Mouse (Mus musculus) embryonic facial prominence, embryonic 13.5 days (tissue): Measurements from ENCODE around the gene P4ha3. TPM values are rescaled to one million over a fixed set of nuclear protein-coding genes. Genes with fewer than 3 reads are reported as not detected.

Experiments
- ATAC-seq: fragments of 200-750 bp; cut with Nextera tagmentation; 2 replicates; pipeline ENCODE4 v1.8.0; 2017; ENCODE audit warnings: low read depth; ENCODE audit not compliant: insufficient number of reproducible peaks, insufficient read depth, low FRiP score, low TSS enrichment
- H3K27ac ChIP-seq: fragments of 300-500 bp; sonication (generic); 2 replicates; pipeline ENCODE4 v1.5.1; 2015; ENCODE audit warnings: moderate library complexity, mild to moderate bottlenecking, inconsistent platforms
- H3K27me3 ChIP-seq: fragments of 300-500 bp; sonication (generic); 2 replicates; pipeline ENCODE4 v1.6.1; 2015; ENCODE audit warnings: mild to moderate bottlenecking, inconsistent platforms
- H3K36me3 ChIP-seq: fragments of 300-500 bp; sonication (generic); 2 replicates; pipeline ENCODE4 v1.6.1; 2015; ENCODE audit warnings: mild to moderate bottlenecking, inconsistent platforms
- H3K4me1 ChIP-seq: fragments of 300-500 bp; sonication (generic); 2 replicates; pipeline ENCODE4 v1.6.1; 2015; ENCODE audit warnings: inconsistent platforms
- H3K4me2 ChIP-seq: fragments of 300-500 bp; sonication (generic); 2 replicates; pipeline ENCODE4 v1.6.1; 2015; ENCODE audit warnings: moderate library complexity, mild to moderate bottlenecking, inconsistent platforms
- H3K4me3 ChIP-seq: fragments of 300-500 bp; sonication (generic); 2 replicates; pipeline ENCODE4 v1.5.1; 2015; ENCODE audit warnings: mild to moderate bottlenecking, inconsistent platforms
- H3K9ac ChIP-seq: fragments of 300-500 bp; sonication (generic); 2 replicates; pipeline ENCODE4 v1.6.1; 2015; ENCODE audit warnings: mild to moderate bottlenecking, inconsistent platforms
- H3K9me3 ChIP-seq: fragments of 300-500 bp; sonication (generic); 2 replicates; pipeline ENCODE4 v1.6.1; 2016; ENCODE audit warnings: inconsistent platforms
- WGBS: fragments of 180-500 bp; shearing (Covaris S2); methylation state at CpG from one replicate; pipeline ENCODE4 v1.1.7; 2015; ENCODE audit warnings: mixed read lengths; 5-methylcytosine and 5-hydroxymethylcytosine counted together
- polyA plus RNA-seq: library from polyadenylated mRNA; unstranded; fragments of >200 nt; fragmentation: Nextera tagmentation; extraction: Ambion mirVana; gene quantifications from 2 replicates; pipeline ENCODE4 v1.2.1, GENCODE M21; 2015

The P4ha3 gene
- polyA plus RNA-seq, 1 experiment from 2014 or later: 23.6 TPM

DNA sequence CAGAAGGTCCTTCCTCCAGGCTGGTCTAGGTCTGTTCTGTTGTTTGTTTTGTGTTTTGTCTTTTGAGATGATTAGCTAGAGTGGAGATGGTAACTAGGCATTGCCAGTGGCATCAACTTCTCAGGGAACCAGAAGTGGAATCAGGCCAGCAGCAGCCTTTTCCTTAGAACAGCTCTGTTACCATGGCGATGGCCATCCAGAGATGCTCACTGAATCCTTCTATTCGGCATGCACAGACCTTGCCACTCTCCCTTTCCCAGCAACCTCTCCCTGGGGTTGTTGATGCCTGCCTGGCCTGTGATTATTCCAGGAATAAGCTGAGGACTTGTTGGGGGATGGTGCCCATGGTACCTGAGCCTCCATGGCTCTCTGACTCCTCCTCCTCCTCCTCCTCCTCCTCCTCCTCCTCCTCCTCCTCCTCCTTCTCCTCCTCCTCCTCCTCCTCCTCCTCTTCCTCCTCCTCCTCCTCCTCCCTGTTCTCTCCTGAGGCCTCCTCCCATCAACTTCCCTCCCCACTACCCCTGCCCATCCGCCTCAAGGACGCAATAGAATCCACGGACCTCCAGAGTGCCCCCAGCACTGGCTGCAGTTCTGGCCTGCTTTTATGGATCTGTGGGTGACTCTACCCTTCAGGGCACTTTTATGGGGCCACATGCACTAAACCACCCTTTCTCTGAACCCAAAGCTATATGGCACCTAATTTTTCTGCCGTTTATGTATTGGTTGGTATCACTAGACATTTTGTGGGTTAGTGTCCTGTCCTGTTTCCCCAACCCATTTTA is 22.7 kb downstream of the P4ha3 start:
- Histone ChIP-seq H3K9me3 (no peaks in the 10 kb centered on the region), H3K4me2 (no peak overlapping the region), H3K36me3 (peaks cover 17% of the 10 kb centered on the region), H3K9ac (0 out of 2 replicates have a peak overlapping the region, but pooled peaks have one; percentile 3), H3K27me3 (no peaks in the 10 kb centered on the region), H3K27ac (peak overlapping the region; percentile 86), H3K4me1 (peaks cover 34% of the 10 kb centered on the region), H3K4me3 (no peak overlapping the region)
- 73% methylated on average over 6 of the region's 6 CpGs for WGBS
- ATAC-seq: no peak

DNA sequence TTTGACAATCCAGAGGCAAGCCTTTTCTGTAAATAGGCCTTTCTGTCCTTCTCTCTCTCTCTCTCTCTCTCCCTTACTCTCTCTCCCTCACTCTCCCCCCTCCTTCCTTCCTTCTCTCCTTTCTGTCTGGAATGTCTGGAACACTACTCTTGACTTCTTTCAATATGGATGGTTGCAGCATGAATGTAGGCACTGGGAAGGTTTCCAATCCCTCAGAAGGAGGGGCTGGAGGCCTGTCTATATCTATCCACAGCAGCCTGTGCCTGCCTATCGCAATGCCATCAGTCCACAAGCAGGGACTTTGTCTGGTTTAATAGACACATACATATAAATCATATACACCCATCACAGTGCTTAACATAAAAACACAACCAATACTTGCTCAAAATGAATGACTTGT is 23.9 kb downstream of the P4ha3 start:
- H3K27ac ChIP-seq: peak overlapping the region; percentile 86
- H3K27me3 ChIP-seq: no peaks in the 10 kb centered on the region
- H3K9ac ChIP-seq: no peak overlapping the region
- H3K4me2 ChIP-seq: no peak overlapping the region
- no peak; the same call in 1 of the 2 replicates for ATAC-seq
- no peak overlapping the region for H3K4me3 ChIP-seq
- no peaks in the 10 kb centered on the region for H3K9me3 ChIP-seq
- WGBS: 34% methylated on average over 1 of the region's 1 CpGs
- peaks cover 17% of the 10 kb centered on the region for H3K36me3 ChIP-seq
- peaks cover 34% of the 10 kb centered on the region for H3K4me1 ChIP-seq

DNA sequence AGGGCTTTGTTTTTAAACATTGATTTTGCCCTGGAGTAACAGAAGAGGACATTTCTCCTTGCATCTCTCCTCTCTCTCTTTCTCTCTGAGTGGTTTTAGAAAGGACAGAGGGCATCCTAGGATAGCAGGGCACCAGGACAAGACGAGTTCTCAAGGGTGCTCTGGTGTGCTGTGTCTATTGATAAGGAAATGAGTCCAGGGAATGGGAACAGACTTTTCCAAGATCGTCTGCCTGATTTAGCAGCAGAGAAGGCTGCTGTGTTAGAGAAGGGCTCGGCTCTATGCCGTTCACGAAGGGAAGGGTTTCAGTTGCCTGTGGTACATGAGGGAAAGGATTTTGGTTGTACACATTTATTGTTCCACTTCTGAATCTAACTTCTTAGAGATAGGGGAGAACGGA is 24.4 kb downstream of the P4ha3 start:
- H3K27ac ChIP-seq: peak overlapping the region; percentile 86
- no peak overlapping the region for H3K4me3 ChIP-seq
- H3K9ac ChIP-seq: 0 out of 2 replicates have a peak overlapping the region, but pooled peaks have one; percentile 22
- no peaks in the 10 kb centered on the region for H3K9me3 ChIP-seq
- H3K36me3 ChIP-seq: peaks cover 19% of the 10 kb centered on the region
- no peak for ATAC-seq
- H3K4me2 ChIP-seq: no peak overlapping the region
- H3K27me3 ChIP-seq: no peaks in the 10 kb centered on the region
- WGBS: 38% methylated on average over 6 of the region's 6 CpGs
- peaks cover 34% of the 10 kb centered on the region for H3K4me1 ChIP-seq

DNA sequence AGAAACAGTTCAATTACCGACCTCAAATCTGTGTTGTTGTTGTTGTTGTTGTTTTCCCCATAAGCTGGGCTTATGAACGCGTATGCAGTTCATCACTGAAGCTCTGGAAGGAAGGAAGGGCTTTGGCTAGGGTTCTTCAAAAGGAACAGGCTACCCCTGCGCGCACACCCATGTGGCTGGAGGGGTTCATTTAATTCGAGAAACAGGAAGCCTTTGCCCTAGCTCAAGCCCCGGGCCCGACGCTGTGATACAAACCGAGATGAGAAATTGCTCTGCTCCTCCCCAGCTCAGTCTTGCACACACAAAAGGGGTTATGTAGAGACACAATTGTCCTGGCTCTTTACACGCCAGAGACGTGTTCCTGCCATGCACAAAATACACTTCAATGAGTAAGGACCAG is 25.0 kb downstream of the P4ha3 start:
- ATAC-seq: no peak
- Histone ChIP-seq H3K9me3 (no peaks in the 10 kb centered on the region), H3K36me3 (peaks cover 23% of the 10 kb centered on the region), H3K27ac (peak overlapping the region; percentile 86), H3K4me3 (no peak overlapping the region), H3K4me1 (peaks cover 34% of the 10 kb centered on the region), H3K4me2 (no peak overlapping the region), H3K27me3 (no peaks in the 10 kb centered on the region), H3K9ac (no peak overlapping the region)
- 54% methylated on average over 12 of the region's 12 CpGs for WGBS

GRCm38 (mm10) chr7:100312716-100313115 is 27.4 kb downstream of the P4ha3 start:
- H3K4me3 ChIP-seq: no peak overlapping the region

GRCm38 (mm10) chr7:100316924-100317323 is 31.6 kb downstream of the P4ha3 start:
- Histone ChIP-seq H3K36me3 (peaks cover 66% of the 10 kb centered on the region), H3K4me3 (no peak overlapping the region), H3K27ac (no peak overlapping the region), H3K27me3 (no peaks in the 10 kb centered on the region), H3K9ac (no peak overlapping the region), H3K9me3 (no peaks in the 10 kb centered on the region), H3K4me2 (no peak overlapping the region), H3K4me1 (peaks cover under 1% of the 10 kb centered on the region; the same call in 1 of the 2 replicates)
- ATAC-seq: no peak
- 86% methylated on average over 8 of the region's 8 CpGs for WGBS

More at GRCm38 (mm10) chr7:100312716-100313115, 27.4 kb downstream of the P4ha3 start:
- Histone ChIP-seq H3K4me2 (no peak overlapping the region), H3K9me3 (no peaks in the 10 kb centered on the region), H3K36me3 (peaks cover 44% of the 10 kb centered on the region), H3K27ac (no peak overlapping the region), H3K4me1 (peaks cover 34% of the 10 kb centered on the region), H3K9ac (no peak overlapping the region), H3K27me3 (no peaks in the 10 kb centered on the region)
- 90% methylated on average over 4 of the region's 4 CpGs for WGBS
- ATAC-seq: no peak

DNA sequence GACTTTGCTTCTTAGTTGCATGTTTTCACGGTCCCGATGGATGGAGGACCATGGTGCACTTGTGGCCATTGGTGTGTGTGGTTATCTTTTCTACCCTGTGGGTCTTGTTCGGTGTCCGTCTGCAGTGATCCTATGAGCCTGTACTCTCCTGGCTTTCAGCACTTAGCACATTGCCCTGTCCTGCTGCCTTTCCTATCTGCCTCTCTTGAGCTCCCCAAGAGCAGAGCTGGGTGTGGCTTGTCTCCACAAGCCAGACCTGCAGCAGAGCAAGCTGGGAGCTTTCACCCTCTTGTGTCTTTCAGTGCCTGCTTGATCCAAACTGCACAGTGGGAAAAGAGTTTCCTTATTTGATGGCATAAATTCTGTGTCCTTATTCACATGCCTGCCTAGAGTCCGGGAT is 32.2 kb downstream of the P4ha3 start:
- Histone ChIP-seq H3K4me2 (no peak overlapping the region), H3K4me3 (no peak overlapping the region), H3K27ac (no peak overlapping the region), H3K36me3 (peaks cover 62% of the 10 kb centered on the region), H3K9ac (no peak overlapping the region), H3K27me3 (no peaks in the 10 kb centered on the region), H3K9me3 (no peaks in the 10 kb centered on the region), H3K4me1 (no peaks in the 10 kb centered on the region)
- no peak for ATAC-seq
- WGBS: 93% methylated on average over 5 of the region's 5 CpGs

DNA sequence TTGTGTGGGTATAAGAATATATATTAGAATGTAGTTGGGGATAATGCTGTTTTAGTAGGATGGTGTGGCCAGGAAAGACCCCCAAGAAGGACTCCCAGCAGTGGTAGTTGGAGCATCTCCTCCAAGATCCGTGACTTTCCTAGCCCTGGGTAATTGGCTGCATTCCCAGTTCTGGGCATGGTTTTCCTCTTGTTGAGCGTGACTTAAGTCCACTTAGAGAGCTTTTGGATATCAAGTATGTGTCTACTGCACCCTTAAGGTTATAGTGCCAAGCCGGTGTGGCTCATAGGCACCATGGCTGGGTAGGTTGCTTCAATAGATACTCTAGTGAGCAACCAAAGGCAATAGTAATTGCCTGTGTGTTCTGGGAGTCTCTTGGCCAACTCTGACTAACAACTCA is 38.4 kb downstream of the P4ha3 start:
- no peak overlapping the region for H3K9ac ChIP-seq
- H3K9me3 ChIP-seq: no peaks in the 10 kb centered on the region
- no peak overlapping the region for H3K4me3 ChIP-seq
- no peak overlapping the region for H3K4me2 ChIP-seq
- ATAC-seq: no peak
- H3K36me3 ChIP-seq: peaks cover 58% of the 10 kb centered on the region
- H3K4me1 ChIP-seq: peaks cover 14% of the 10 kb centered on the region; the same call in 1 of the 2 replicates
- no peak overlapping the region for H3K27ac ChIP-seq
- H3K27me3 ChIP-seq: no peaks in the 10 kb centered on the region
- WGBS: 72% methylated on average over 3 of the region's 3 CpGs

DNA sequence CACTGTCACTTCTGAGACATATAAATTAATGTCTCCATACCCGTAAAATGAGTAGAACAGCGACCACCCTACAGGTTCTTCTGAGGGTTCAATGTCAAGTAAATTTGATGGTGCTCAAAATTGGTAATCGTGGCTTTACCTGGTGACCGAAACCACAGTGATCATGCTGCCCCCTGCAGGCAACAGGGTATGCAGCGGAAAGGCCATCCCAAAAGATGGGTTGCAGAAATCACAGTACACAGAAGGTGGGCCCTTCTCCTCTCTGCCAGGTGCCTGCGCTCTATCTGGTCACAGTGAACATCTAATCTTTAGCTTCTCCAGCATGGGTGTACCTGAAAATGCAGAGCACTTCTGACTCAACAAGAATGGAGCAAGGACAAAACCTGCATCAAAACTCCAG is 40.2 kb downstream of the P4ha3 start:
- Histone ChIP-seq H3K27ac (no peak overlapping the region), H3K4me2 (no peak overlapping the region), H3K27me3 (no peaks in the 10 kb centered on the region), H3K36me3 (peaks cover 54% of the 10 kb centered on the region), H3K4me1 (peaks cover 14% of the 10 kb centered on the region; the same call in 1 of the 2 replicates), H3K9me3 (no peaks in the 10 kb centered on the region), H3K4me3 (no peak overlapping the region), H3K9ac (no peak overlapping the region)
- ATAC-seq: no peak
- 77% methylated on average over 6 of the region's 6 CpGs for WGBS

- Histone ChIP-seq H3K36me3 (peaks cover 68% of the 10 kb centered on the region), H3K9ac (no peak overlapping the region), H3K4me3 (no peak overlapping the region), H3K9me3 (no peaks in the 10 kb centered on the region), H3K27ac (peak overlapping the region; percentile 33; the same call in 1 of the 2 replicates), H3K4me1 (peaks cover 14% of the 10 kb centered on the region; the same call in 1 of the 2 replicates), H3K4me2 (no peak overlapping the region), H3K27me3 (no peaks in the 10 kb centered on the region)
- ATAC-seq: no peak
- 91% methylated on average over 7 of the region's 7 CpGs for WGBS
Measured at GRCm38 (mm10) chr7:100327514-100327913, 42.2 kb downstream of the P4ha3 start.

DNA sequence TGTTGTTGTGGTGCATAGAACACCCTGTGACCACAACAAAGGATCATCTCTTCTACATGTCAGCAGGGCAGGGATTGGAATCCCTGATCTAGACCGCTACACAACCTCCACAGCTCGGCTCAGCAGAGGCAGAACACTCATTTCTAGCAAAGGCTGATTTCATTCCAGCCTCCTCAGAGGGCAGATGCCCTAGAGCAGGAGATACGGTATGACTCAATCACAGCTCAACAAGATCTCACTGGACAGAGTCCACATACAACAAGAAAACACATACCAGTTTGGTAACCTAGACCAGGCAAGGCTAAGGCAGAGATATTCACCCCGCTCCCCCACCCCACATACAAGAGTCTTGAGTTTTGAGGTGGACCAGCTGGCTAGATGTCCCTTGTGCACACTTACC is 43.3 kb downstream of the P4ha3 start:
- Histone ChIP-seq H3K9me3 (no peaks in the 10 kb centered on the region), H3K4me2 (no peak overlapping the region), H3K4me1 (peaks cover 14% of the 10 kb centered on the region; the same call in 1 of the 2 replicates), H3K27me3 (no peaks in the 10 kb centered on the region), H3K27ac (no peak overlapping the region), H3K4me3 (no peak overlapping the region), H3K36me3 (peaks cover 76% of the 10 kb centered on the region), H3K9ac (no peak overlapping the region)
- 88% methylated on average over 4 of the region's 4 CpGs for WGBS
- ATAC-seq: no peak

DNA sequence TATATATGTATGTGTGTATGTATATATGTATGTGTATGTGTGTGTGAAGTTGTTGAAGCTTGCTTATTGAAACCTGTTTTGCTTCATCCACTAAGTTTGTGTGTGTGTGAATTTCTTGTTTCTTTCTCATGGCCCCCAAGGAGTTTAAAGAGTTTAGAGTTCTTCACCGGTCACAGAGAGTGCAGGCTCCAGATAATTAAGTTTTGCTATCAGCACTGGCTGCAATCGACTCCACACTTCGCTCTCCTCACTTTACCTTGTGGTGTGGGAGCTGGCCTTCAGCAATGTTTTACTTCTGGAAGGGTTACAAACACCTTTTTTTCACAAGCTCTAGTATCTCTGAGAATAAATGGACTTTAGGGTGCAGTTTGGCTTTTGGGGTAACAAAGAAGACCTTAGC is 45.9 kb downstream of the P4ha3 start:
- Histone ChIP-seq H3K9ac (no peak overlapping the region), H3K4me3 (no peak overlapping the region), H3K4me2 (no peak overlapping the region), H3K4me1 (peaks cover 10% of the 10 kb centered on the region; the same call in 1 of the 2 replicates), H3K9me3 (no peaks in the 10 kb centered on the region), H3K27ac (no peak overlapping the region), H3K27me3 (no peaks in the 10 kb centered on the region), H3K36me3 (peaks cover 84% of the 10 kb centered on the region)
- ATAC-seq: no peak
- 86% methylated on average over 3 of the region's 3 CpGs for WGBS
